Mouse (Mus musculus) ES-Bruce4 (cell line): ENCODE data around the gene Fgfr4.

Experiments used
- CTCF ChIP-seq: IDR thresholded peaks from one replicate; pipeline ENCODE4 v1.8.1; 2011; ENCODE audit warnings: low read depth, low read length
- EP300 ChIP-seq: IDR thresholded peaks from 2 replicates; pipeline ENCODE4 v1.6.1; 2011; ENCODE audit warnings: low read depth, low read length; ENCODE audit not compliant: insufficient read depth

DNA sequence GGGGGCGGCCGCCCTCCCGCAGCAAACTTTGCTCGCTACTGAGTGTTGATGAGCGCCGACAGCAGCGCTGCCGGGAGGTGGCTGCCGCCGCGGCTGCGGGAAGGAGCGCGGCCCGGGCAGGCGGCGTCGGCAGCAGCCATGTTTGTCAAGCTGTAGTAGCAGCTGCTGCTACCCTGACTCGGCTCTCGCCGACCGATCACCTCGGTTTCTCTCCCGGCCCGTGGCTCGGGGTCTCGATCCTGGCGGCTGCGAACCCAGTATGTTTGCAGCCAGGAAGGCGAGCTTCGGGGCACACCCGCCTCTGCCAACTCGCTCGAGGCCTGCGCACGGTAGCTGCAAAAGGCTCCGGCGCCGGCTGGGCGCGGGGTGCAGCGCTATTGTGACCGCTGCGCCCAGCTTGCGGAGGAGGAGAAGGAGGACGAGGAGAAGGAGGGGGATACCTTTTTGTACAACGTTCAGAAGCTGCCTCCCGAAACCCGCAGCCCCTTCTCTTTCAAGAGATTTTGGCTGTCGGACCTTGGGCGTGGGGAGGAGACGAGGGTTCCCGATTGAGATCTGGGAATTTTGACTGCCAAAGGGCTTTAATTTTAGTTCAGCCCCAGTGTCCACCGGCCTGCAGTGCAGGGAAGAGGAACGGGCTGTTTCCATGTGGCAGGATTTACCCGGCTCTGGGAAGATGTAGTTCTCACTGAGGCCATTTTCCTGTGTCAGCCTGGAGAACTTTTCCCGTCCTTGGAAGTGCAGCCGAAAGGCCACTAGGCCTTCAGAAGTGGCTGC is 60.1 kb downstream of the Fgfr4 start:
- no peak for TF ChIP-seq CTCF
- TF ChIP-seq EP300 = no peak
